Comparison of ENCODE assay signal across 12 mouse cellular contexts in genomic region chr16:58453138-58453537, GRCm38 (mm10). TPM values are rescaled to one million over a fixed set of nuclear protein-coding genes. Genes with fewer than 3 reads are reported as not detected.
DNase-seq lines count a peak whose midpoint lies in the region; ATAC-seq lines count a peak whose summit lies in the region.
"Had no signal": no experiment of that assay in that cellular context is flagged by ENCODE, and none has a peak within 500 bp of the region (broad histone marks: within the 10 kb centered on the region; RNA-seq: fewer than 3 reads in every experiment).

No protein-coding gene starts in this region.

- WGBS in hindbrain, embryonic 16.5 days = 79% methylated on average over 3 of the region's 3 CpGs
- WGBS in hindbrain, embryonic 10.5 days = 79% methylated on average over 3 of the region's 3 CpGs
- WGBS in heart, embryonic 16.5 days = 25% methylated on average over 3 of the region's 3 CpGs
- WGBS in liver, embryonic 11.5 days = 56% methylated on average over 3 of the region's 3 CpGs
- WGBS in hindbrain, embryonic 12.5 days = 65% methylated on average over 3 of the region's 3 CpGs

- H3K4me2 ChIP-seq in hindbrain, embryonic 16.5 days (ENCODE audit: low read length) = no peak overlapping the region
- no peak overlapping the region for H3K4me2 ChIP-seq in heart, embryonic 16.5 days (ENCODE audit: low read depth, low read length)
- no peak overlapping the region for H3K4me2 ChIP-seq in liver, embryonic 11.5 days
- H3K4me2 ChIP-seq in hindbrain, embryonic 12.5 days (replicated peaks) = no peak overlapping the region

- no peaks in the 10 kb centered on the region for H3K27me3 ChIP-seq in hindbrain, embryonic 16.5 days (replicated peaks; ENCODE audit: control insufficient read depth, insufficient read depth, low read length)
- H3K27me3 ChIP-seq in hindbrain, embryonic 10.5 days (ENCODE audit: insufficient read depth, poor library complexity, severe bottlenecking) = no peaks in the 10 kb centered on the region
- H3K27me3 ChIP-seq in heart, embryonic 16.5 days (ENCODE audit: control insufficient read depth, insufficient read depth, low read length) = no peaks in the 10 kb centered on the region
- H3K27me3 ChIP-seq in liver, embryonic 11.5 days (replicated peaks; ENCODE audit: control insufficient read depth, insufficient read depth, low read length) = no peaks in the 10 kb centered on the region
- H3K27me3 ChIP-seq in hindbrain, embryonic 12.5 days = no peaks in the 10 kb centered on the region
- H3K27me3 ChIP-seq: Patski had no signal

- no peak for DNase-seq in hindbrain, embryonic 10.5 days (ENCODE audit: low spot score)
- DNase-seq in liver, embryonic 11.5 days (ENCODE audit: low spot score) = no peak
- no peak for DNase-seq in frontal cortex, postnatal 36 days (ENCODE audit: low spot score in 2 of 2)
- DNase-seq: gastrocnemius, postnatal 10 days; retina, postnatal 1 day had no signal

- H3K4me1 ChIP-seq in hindbrain, embryonic 16.5 days (ENCODE audit: control insufficient read depth, insufficient read depth, low read depth, low read length) = no peaks in the 10 kb centered on the region
- no peaks in the 10 kb centered on the region for H3K4me1 ChIP-seq in hindbrain, embryonic 10.5 days (replicated peaks)
- H3K4me1 ChIP-seq in brown adipose tissue, adult 24 weeks (ENCODE audit: control insufficient read depth, insufficient read depth, insufficient read length, low read length) = no peaks in the 10 kb centered on the region
- H3K4me1 ChIP-seq in heart, embryonic 16.5 days (ENCODE audit: control insufficient read depth, insufficient read depth, low read length) = peaks cover 7% of the 10 kb centered on the region
- H3K4me1 ChIP-seq in liver, embryonic 11.5 days (replicated peaks; ENCODE audit: control insufficient read depth, insufficient read depth, low read length) = peaks cover 38% of the 10 kb centered on the region
- H3K4me1 ChIP-seq in hindbrain, embryonic 12.5 days = no peaks in the 10 kb centered on the region

- H3K36me3 ChIP-seq in hindbrain, embryonic 16.5 days (ENCODE audit: control insufficient read depth, insufficient read depth, low read length) = peaks cover 6% of the 10 kb centered on the region
- H3K36me3 ChIP-seq in hindbrain, embryonic 10.5 days = peaks cover 66% of the 10 kb centered on the region
- peaks cover 24% of the 10 kb centered on the region for H3K36me3 ChIP-seq in heart, embryonic 16.5 days (ENCODE audit: control insufficient read depth, insufficient read depth)
- H3K36me3 ChIP-seq in liver, embryonic 11.5 days (ENCODE audit: control insufficient read depth, insufficient read depth, low read length) = peaks cover 8% of the 10 kb centered on the region; the same call in 1 of the 2 replicates
- peaks cover 41% of the 10 kb centered on the region for H3K36me3 ChIP-seq in hindbrain, embryonic 12.5 days

- ATAC-seq in hindbrain, embryonic 16.5 days = 0 out of 2 replicates have a peak, but pooled peaks have one; percentile 24
- peak; percentile 71 for ATAC-seq in heart, embryonic 16.5 days (replicated peaks; ENCODE audit: extremely low read depth, insufficient read depth, low FRiP score)
- ATAC-seq in liver, embryonic 11.5 days (replicated peaks; ENCODE audit: low FRiP score) = peak; percentile 19; the same call in 1 of the 2 replicates
- ATAC-seq in hindbrain, embryonic 12.5 days (ENCODE audit: low FRiP score) = no peak
- ATAC-seq in erythroblast, adult 5-6 weeks (replicated peaks; ENCODE audit: low FRiP score, poor library complexity, severe bottlenecking) = no peak
- ATAC-seq: Patski had no signal

- H3K9me3 ChIP-seq in hindbrain, embryonic 16.5 days (ENCODE audit: control insufficient read depth, low read length) = no peaks in the 10 kb centered on the region
- H3K9me3 ChIP-seq in hindbrain, embryonic 10.5 days = no peaks in the 10 kb centered on the region
- no peaks in the 10 kb centered on the region for H3K9me3 ChIP-seq in heart, embryonic 16.5 days (replicated peaks; ENCODE audit: control insufficient read depth, low read length)
- H3K9me3 ChIP-seq in liver, embryonic 11.5 days (ENCODE audit: control insufficient read depth, low read length) = no peaks in the 10 kb centered on the region
- H3K9me3 ChIP-seq in hindbrain, embryonic 12.5 days (replicated peaks) = no peaks in the 10 kb centered on the region

- H3K4me3 ChIP-seq in hindbrain, embryonic 16.5 days (ENCODE audit: low read length) = no peak overlapping the region
- H3K4me3 ChIP-seq in hindbrain, embryonic 10.5 days = no peak overlapping the region
- H3K4me3 ChIP-seq in brown adipose tissue, adult 24 weeks (ENCODE audit: insufficient read depth, low read depth, low read length) = no peak overlapping the region
- H3K4me3 ChIP-seq in heart, embryonic 16.5 days (ENCODE audit: low read length) = no peak overlapping the region
- H3K4me3 ChIP-seq in liver, embryonic 11.5 days (ENCODE audit: low read depth, low read length) = no peak overlapping the region
- H3K4me3 ChIP-seq in hindbrain, embryonic 12.5 days = no peak overlapping the region

- H3K9ac ChIP-seq in hindbrain, embryonic 16.5 days (ENCODE audit: low read depth, low read length) = no peak overlapping the region
- H3K9ac ChIP-seq in heart, embryonic 16.5 days (ENCODE audit: low read length) = no peak overlapping the region
- peak overlapping the region; percentile 40 for H3K9ac ChIP-seq in liver, embryonic 11.5 days (ENCODE audit: low read depth, low read length)
- no peak overlapping the region for H3K9ac ChIP-seq in hindbrain, embryonic 12.5 days

- no peak overlapping the region for H3K27ac ChIP-seq in hindbrain, embryonic 16.5 days (ENCODE audit: low read depth, low read length)
- no peak overlapping the region for H3K27ac ChIP-seq in hindbrain, embryonic 10.5 days
- 0 out of 2 replicates have a peak overlapping the region, but pooled peaks have one; percentile 37 for H3K27ac ChIP-seq in brown adipose tissue, adult 24 weeks (replicated peaks; ENCODE audit: low read depth, low read length)
- peak overlapping the region; percentile 71 for H3K27ac ChIP-seq in heart, embryonic 16.5 days (ENCODE audit: low read length)
- H3K27ac ChIP-seq in liver, embryonic 11.5 days (ENCODE audit: low read depth, low read length) = peak overlapping the region; percentile 93
- H3K27ac ChIP-seq in hindbrain, embryonic 12.5 days = no peak overlapping the region
- H3K27ac ChIP-seq: macrophage had no signal

RNA-seq across cellular contexts. Expression of gene Dcbld2, which starts 44.9 kb away (rescaled TPM):
- polyA plus RNA-seq in hindbrain, embryonic 16.5 days (2015; fragmentation: Nextera tagmentation; extraction: Ambion mirVana) = 4.9 and 5.4 TPM in 2 replicates
- 6.5 and 7.3 TPM in 2 replicates for polyA plus RNA-seq in hindbrain, embryonic 10.5 days (2016; fragmentation: Nextera tagmentation; extraction: Ambion mirVana)
- polyA plus RNA-seq in brown adipose tissue, adult 24 weeks (2012; ENCODE audit: insufficient read depth, insufficient read length, missing spikeins) = 5.4 and 7.8 TPM in 2 replicates
- 7.5 and 8.6 TPM in 2 replicates for polyA plus RNA-seq in heart, embryonic 16.5 days (2015; fragmentation: Nextera tagmentation; extraction: Ambion mirVana)
- polyA plus RNA-seq in liver, embryonic 11.5 days (2014; fragmentation: Nextera tagmentation; extraction: Ambion mirVana) = 9.1 and 9.4 TPM in 2 replicates
- 10.2 and 12.9 TPM in 2 replicates for polyA plus RNA-seq in hindbrain, embryonic 12.5 days (2016; fragmentation: Nextera tagmentation; extraction: Ambion mirVana)
- total RNA-seq in erythroblast, adult 5-6 weeks (2015; ENCODE audit: low replicate concordance) = 2.1 and 6.3 TPM in 2 replicates
- total RNA-seq in erythroblast, adult 5-6 weeks (2017; ENCODE audit: low replicate concordance) = 0.17 and 2.9 TPM in 2 replicates

Comparison
In these comparisons a context has a peak if more than half of its experiments do, and no peak if none do; other contexts are left out.
1. ATAC-seq: peak in hindbrain, embryonic 16.5 days (single experiment), heart, embryonic 16.5 days (single experiment) and liver, embryonic 11.5 days (single experiment); none in hindbrain, embryonic 12.5 days (single experiment) and erythroblast, adult 5-6 weeks (single experiment).
2. H3K27ac ChIP-seq: peak in brown adipose tissue, adult 24 weeks (single experiment), heart, embryonic 16.5 days (single experiment) and liver, embryonic 11.5 days (single experiment); none in hindbrain, embryonic 16.5 days (single experiment), hindbrain, embryonic 10.5 days (single experiment) and hindbrain, embryonic 12.5 days (single experiment).